Mouse (Mus musculus): Measurements from ENCODE around the gene Slit3. TPM values are rescaled to one million over a fixed set of nuclear protein-coding genes. Genes with fewer than 3 reads are reported as not detected.

Gene Slit3
- polyA plus RNA-seq, 1 experiment = 6.4 TPM

DNA sequence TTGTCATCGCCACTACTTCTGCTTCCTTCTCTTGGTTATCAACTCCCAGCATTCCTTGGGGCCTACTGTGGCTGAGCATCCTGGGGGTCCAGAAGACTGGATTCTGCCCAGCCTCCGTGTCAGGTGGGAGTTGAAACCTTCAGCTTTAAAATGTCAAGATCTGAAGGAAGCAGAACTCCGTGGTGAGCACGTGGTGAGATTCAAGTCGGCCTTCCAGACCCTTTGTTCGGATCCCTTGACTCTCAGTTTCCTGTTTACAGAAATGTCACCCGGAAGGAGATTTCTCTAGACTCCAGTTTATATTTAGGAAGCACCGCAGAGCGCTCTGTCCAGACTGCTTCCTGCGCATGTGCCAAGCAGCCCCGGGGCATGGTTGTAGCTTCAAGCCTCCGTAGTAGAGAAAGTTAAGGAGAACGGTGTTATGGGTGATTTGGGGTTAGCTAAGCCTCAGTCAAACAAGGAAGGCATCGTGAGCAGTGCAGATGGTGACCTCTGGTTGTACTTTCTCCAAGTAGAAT lies 167.8 kb downstream of the Slit3 start:
- 56% methylated on average over 14 of the region's 14 CpGs for WGBS
- Histone ChIP-seq H3K36me3 (ENCODE audit: control insufficient read depth, insufficient read depth, low read length) (no peaks in the 10 kb centered on the region), H3K27ac (ENCODE audit: control insufficient read depth, insufficient read depth, low read length) (no peak overlapping the region), H3K27me3 (ENCODE audit: control insufficient read depth, insufficient read depth, low read length) (no peaks in the 10 kb centered on the region), H3K4me3 (ENCODE audit: control insufficient read depth, insufficient read depth, low read length) (no peak overlapping the region), H3K4me1 (replicated peaks; ENCODE audit: control insufficient read depth, insufficient read depth, low read length) (peaks cover 6% of the 10 kb centered on the region; the same call in 1 of the 2 replicates)
- no peak for TF ChIP-seq POLR2A (IDR thresholded peaks at IDR 0.05; ENCODE audit: control insufficient read depth, extremely low read depth, insufficient read depth, low read length, poor library complexity)
- TF ChIP-seq CTCF (IDR thresholded peaks at IDR 0.05; ENCODE audit: borderline replicate concordance, control insufficient read depth, extremely low read depth, insufficient read depth, low read length, poor library complexity) = no peak
- no peak for DNase-seq

DNA sequence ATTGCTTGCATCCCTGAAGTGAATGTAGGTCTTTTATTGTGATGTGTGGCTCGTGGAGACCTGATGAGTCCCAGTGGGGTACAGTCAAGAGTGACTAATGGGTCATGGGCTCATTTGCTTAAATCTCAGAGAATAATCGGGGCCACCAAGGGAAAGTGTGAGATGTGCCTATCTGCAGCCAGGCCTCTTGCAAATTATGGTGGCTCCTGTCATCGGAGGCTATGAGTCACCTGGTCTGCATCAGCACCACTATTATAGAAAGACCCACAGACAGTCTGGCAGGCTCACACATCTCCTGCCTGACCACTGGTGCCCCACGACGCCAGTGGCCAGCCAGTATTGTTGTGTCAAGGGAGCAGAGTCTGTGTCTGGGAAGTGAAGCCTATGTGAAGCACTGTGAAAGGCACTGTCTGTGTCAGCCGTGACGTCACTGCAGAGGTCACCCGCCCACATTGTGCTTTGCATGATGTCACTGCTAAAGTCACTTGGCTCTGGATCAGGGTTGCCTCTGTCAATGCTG lies 171.3 kb downstream of the Slit3 start:
- Histone ChIP-seq H3K4me3 (ENCODE audit: control insufficient read depth, insufficient read depth, low read length) (no peak overlapping the region), H3K36me3 (ENCODE audit: control insufficient read depth, insufficient read depth, low read length) (no peaks in the 10 kb centered on the region), H3K4me1 (replicated peaks; ENCODE audit: control insufficient read depth, insufficient read depth, low read length) (peaks cover 6% of the 10 kb centered on the region; the same call in 1 of the 2 replicates), H3K27me3 (ENCODE audit: control insufficient read depth, insufficient read depth, low read length) (no peaks in the 10 kb centered on the region), H3K27ac (ENCODE audit: control insufficient read depth, insufficient read depth, low read length) (no peak overlapping the region)
- no peak for TF ChIP-seq CTCF (IDR thresholded peaks at IDR 0.05; ENCODE audit: borderline replicate concordance, control insufficient read depth, extremely low read depth, insufficient read depth, low read length, poor library complexity)
- TF ChIP-seq POLR2A (IDR thresholded peaks at IDR 0.05; ENCODE audit: control insufficient read depth, extremely low read depth, insufficient read depth, low read length, poor library complexity) = no peak
- WGBS = 91% methylated on average over 8 of the region's 8 CpGs
- no peak for DNase-seq

DNA sequence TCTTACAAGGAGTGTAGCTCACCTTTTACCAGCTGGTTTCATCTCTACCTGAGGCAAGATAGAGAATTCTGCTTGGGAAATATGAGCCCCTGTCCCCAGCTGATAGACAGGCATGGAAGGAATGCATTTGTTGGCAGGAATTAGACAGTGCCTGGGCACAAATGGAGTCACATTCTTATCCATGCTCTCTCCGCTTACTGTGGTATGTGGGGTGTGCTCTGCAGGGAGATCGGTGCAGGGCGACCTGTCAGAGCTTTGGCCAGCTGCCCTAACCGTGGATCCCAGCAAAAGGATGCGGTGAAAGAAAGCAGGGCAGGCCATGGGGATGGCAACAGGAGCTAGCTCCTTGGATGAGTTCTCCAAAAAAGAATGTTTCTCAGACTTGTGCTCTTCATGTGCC lies 172.2 kb downstream of the Slit3 start:
- Histone ChIP-seq H3K4me3 (ENCODE audit: control insufficient read depth, insufficient read depth, low read length) (no peak overlapping the region), H3K4me1 (replicated peaks; ENCODE audit: control insufficient read depth, insufficient read depth, low read length) (peaks cover 6% of the 10 kb centered on the region; the same call in 1 of the 2 replicates), H3K36me3 (ENCODE audit: control insufficient read depth, insufficient read depth, low read length) (no peaks in the 10 kb centered on the region), H3K27me3 (ENCODE audit: control insufficient read depth, insufficient read depth, low read length) (no peaks in the 10 kb centered on the region), H3K27ac (ENCODE audit: control insufficient read depth, insufficient read depth, low read length) (no peak overlapping the region)
- no peak for DNase-seq
- TF ChIP-seq CTCF (IDR thresholded peaks at IDR 0.05; ENCODE audit: borderline replicate concordance, control insufficient read depth, extremely low read depth, insufficient read depth, low read length, poor library complexity) (no peak), POLR2A (IDR thresholded peaks at IDR 0.05; ENCODE audit: control insufficient read depth, extremely low read depth, insufficient read depth, low read length, poor library complexity) (no peak)
- WGBS = 90% methylated on average over 5 of the region's 5 CpGs

DNA sequence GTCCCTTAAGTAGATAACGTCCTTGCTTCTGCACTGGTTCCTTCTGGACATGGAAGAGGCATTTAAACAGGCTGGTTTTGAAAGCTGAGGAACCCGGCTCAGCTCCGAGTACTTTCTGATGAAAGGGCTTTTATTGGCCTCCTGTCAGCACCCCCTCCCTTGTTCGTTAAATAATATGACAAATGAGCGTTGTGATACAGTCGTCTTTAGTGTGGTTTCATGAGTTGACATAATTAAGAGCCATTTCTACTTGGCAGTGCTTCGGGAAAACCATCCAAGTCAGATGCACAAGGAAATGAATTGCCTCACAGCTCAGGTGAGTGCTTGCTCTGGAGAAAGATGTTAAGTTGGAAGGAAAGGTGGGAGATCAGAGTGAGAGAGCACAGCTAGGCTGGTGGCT lies 173.6 kb downstream of the Slit3 start:
- DNase-seq = no peak
- TF ChIP-seq CTCF (IDR thresholded peaks at IDR 0.05; ENCODE audit: borderline replicate concordance, control insufficient read depth, extremely low read depth, insufficient read depth, low read length, poor library complexity) (no peak), POLR2A (IDR thresholded peaks at IDR 0.05; ENCODE audit: control insufficient read depth, extremely low read depth, insufficient read depth, low read length, poor library complexity) (no peak)
- Histone ChIP-seq H3K4me1 (replicated peaks; ENCODE audit: control insufficient read depth, insufficient read depth, low read length) (no peaks in the 10 kb centered on the region), H3K36me3 (ENCODE audit: control insufficient read depth, insufficient read depth, low read length) (no peaks in the 10 kb centered on the region), H3K4me3 (ENCODE audit: control insufficient read depth, insufficient read depth, low read length) (no peak overlapping the region), H3K27me3 (ENCODE audit: control insufficient read depth, insufficient read depth, low read length) (no peaks in the 10 kb centered on the region), H3K27ac (ENCODE audit: control insufficient read depth, insufficient read depth, low read length) (no peak overlapping the region)
- whole genome bisulfite sequencing = 83% methylated on average over 7 of the region's 7 CpGs

DNA sequence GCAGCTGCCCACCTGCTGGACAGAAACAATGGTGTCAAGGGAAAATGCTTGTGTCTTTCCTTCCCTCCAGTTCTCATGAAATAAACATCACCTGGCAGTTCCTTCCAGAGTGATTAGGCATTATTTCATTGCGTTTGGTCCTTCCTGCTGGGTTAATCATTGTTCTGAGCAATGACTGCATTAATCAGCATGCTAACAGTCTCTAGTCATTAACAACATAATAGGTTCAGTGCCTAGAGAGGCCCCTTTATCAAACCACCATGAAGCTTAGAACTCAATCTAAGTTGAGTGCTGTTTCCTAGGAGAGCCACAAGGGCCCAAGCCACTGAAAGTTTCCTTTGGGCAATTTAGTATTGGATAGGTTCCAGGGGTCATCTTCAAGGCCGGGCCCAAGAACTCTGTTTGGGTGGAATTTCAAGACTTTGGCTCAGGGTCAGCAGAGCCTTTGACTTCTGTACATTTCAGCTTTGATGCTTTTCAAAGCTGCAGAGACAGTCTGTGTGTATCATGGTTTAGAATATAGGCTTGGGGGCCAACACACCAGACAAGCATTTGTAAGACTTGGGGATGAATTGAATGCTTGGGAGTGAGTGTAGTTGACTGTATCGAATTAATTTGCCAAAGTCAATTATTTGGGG lies 174.3 kb downstream of the Slit3 start:
- Histone ChIP-seq H3K4me1 (replicated peaks; ENCODE audit: control insufficient read depth, insufficient read depth, low read length) (no peaks in the 10 kb centered on the region), H3K36me3 (ENCODE audit: control insufficient read depth, insufficient read depth, low read length) (no peaks in the 10 kb centered on the region), H3K27ac (ENCODE audit: control insufficient read depth, insufficient read depth, low read length) (no peak overlapping the region), H3K4me3 (ENCODE audit: control insufficient read depth, insufficient read depth, low read length) (no peak overlapping the region), H3K27me3 (ENCODE audit: control insufficient read depth, insufficient read depth, low read length) (no peaks in the 10 kb centered on the region)
- WGBS = 76% methylated on average over 3 of the region's 3 CpGs
- TF ChIP-seq POLR2A (IDR thresholded peaks at IDR 0.05; ENCODE audit: control insufficient read depth, extremely low read depth, insufficient read depth, low read length, poor library complexity) (no peak), CTCF (IDR thresholded peaks at IDR 0.05; ENCODE audit: borderline replicate concordance, control insufficient read depth, extremely low read depth, insufficient read depth, low read length, poor library complexity) (no peak)
- DNase-seq = no peak

DNA sequence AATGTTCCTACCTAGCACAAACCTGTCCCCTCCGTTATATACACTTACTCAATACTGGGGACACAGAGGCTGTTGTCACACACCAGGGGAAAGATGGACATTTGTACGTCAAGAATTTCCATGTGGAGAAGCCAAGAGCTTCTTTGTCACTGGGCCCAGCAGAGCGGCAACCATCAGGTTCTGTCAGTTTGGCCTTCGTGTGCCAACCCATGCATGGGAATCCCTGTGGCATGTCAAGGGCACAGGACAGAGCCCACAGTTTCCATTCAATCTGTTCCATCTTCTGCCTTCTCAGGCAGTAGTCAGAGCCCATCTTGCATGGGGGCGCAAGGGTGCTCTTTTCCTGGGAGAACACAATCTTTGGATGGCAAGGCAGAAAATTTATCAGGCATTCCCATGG lies 175.8 kb downstream of the Slit3 start:
- Histone ChIP-seq H3K27me3 (ENCODE audit: control insufficient read depth, insufficient read depth, low read length) (no peaks in the 10 kb centered on the region), H3K36me3 (ENCODE audit: control insufficient read depth, insufficient read depth, low read length) (no peaks in the 10 kb centered on the region), H3K4me3 (ENCODE audit: control insufficient read depth, insufficient read depth, low read length) (no peak overlapping the region), H3K27ac (ENCODE audit: control insufficient read depth, insufficient read depth, low read length) (no peak overlapping the region), H3K4me1 (replicated peaks; ENCODE audit: control insufficient read depth, insufficient read depth, low read length) (no peaks in the 10 kb centered on the region)
- no peak for DNase-seq
- TF ChIP-seq CTCF (IDR thresholded peaks at IDR 0.05; ENCODE audit: borderline replicate concordance, control insufficient read depth, extremely low read depth, insufficient read depth, low read length, poor library complexity) = no peak
- TF ChIP-seq POLR2A (IDR thresholded peaks at IDR 0.05; ENCODE audit: control insufficient read depth, extremely low read depth, insufficient read depth, low read length, poor library complexity) = no peak
- WGBS = 97% methylated on average over 5 of the region's 5 CpGs

Measured in thymus, adult 2 months (tissue).